Mouse (Mus musculus) G1E (cell line): ENCODE results near the gene Pigw.

ENCODE experiments used
- CTCF ChIP-seq: IDR thresholded peaks from 2 replicates; pipeline ENCODE4 v1.5.1; 2012; ENCODE audit warnings: low read depth, low read length, inconsistent platforms, mixed read lengths
- GATA1 ChIP-seq: IDR thresholded peaks from 2 replicates; pipeline ENCODE4 v1.6.1; 2012; ENCODE audit warnings: borderline replicate concordance, low read length, inconsistent platforms, mixed read lengths
- GATA2 ChIP-seq: IDR thresholded peaks from 2 replicates; pipeline ENCODE4 v1.6.1; 2012; ENCODE audit warnings: low read depth, low read length, inconsistent platforms, borderline replicate concordance

- TF ChIP-seq GATA2 (no peak), CTCF (no peak), GATA1 (no peak)
These were observed 33.2 kb downstream of the Pigw start for GRCm38 (mm10) chr11:84846741-84847474.
